Mouse (Mus musculus): ENCODE results near the gene Smim14.

DNA sequence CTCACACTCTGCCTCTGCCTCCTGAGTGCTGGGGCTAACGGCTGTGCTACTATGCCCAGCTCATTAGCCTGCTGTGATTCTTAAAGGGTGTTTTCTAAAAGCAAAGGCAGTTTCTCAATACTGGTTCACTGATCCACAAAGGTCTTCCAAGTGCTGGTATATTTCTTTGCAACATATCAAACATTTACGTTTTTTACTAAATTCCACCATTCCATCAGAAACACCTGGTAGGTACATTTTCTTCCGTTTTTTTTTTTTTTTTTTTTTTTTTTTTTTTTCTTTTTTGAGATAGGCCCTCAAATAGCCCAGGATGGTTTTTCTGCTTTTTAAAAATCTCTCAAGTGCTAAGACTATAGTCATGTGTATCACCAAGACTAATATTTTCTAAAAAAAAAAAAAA lies 5.7 kb downstream of the Smim14 start:
- no peak for TF ChIP-seq POLR2A (IDR thresholded peaks at IDR 0.05; ENCODE audit: insufficient read depth, low read length)
- no peak for TF ChIP-seq CTCF (IDR thresholded peaks at IDR 0.05; ENCODE audit: low read depth, low read length)
- TF ChIP-seq EP300 (IDR thresholded peaks at IDR 0.05; ENCODE audit: insufficient read depth, low read depth, low read length): no peak
